Mouse (Mus musculus): ENCODE measurements around the gene Gtpbp6.
"Not testable (repeated sequence)": the region's sequence is repeated elsewhere in the genome, so short reads cannot be mapped to it uniquely, and the experiment has no call there.

Gene Gtpbp6

GRCm38 (mm10) chr5:110100921-110101631, 6.9 kb downstream of the Gtpbp6 start:
- intact Hi-C loops (cut with DNase I), result no loop called here

GRCm38 (mm10) chr5:110099656-110100580, 8.1 kb downstream of the Gtpbp6 start, which contains the start of gene Plcxd1:
Gene Plcxd1, plus strand, starts transcription at chr5:110099969.
- intact Hi-C loops (cut with DNase I), result no loop called here

- intact Hi-C loops (cut with DNase I), result no loop called here
These were observed 9.0 kb downstream of the Gtpbp6 start for GRCm38 (mm10) chr5:110098991-110099477.

GRCm38 (mm10) chr5:110094847-110095213, 13.2 kb downstream of the Gtpbp6 start:
- intact Hi-C loops (cut with DNase I), result loop anchor here (5.0 kb wide), 1 partner anchor 38 kb away; no protein-coding TSS in a partner anchor

GRCm38 (mm10) chr5:110094030-110094846, 13.8 kb downstream of the Gtpbp6 start, which contains the start of gene Gm35315:
Gene Gm35315, minus strand, starts transcription at chr5:110094420.
- intact Hi-C loops (cut with DNase I), result loop anchor here (5.0 kb wide), 1 partner anchor 37 kb away; no protein-coding TSS in a partner anchor

GRCm38 (mm10) chr5:110091546-110091945, 16.5 kb downstream of the Gtpbp6 start:
- intact Hi-C loops (cut with DNase I), result loop anchor here (5.0 kb wide), 1 partner anchor 34 kb away; no protein-coding TSS in a partner anchor

GRCm38 (mm10) chr5:110086161-110086866, 21.7 kb downstream of the Gtpbp6 start:
- intact Hi-C loops (cut with DNase I), result no loop called here

GRCm38 (mm10) chr5:110082961-110083360, 25.0 kb downstream of the Gtpbp6 start:
- intact Hi-C loops (cut with DNase I), result no loop called here

- intact Hi-C loops (cut with DNase I), result not testable (repeated sequence)
These were observed 35.6 kb downstream of the Gtpbp6 start, which contains the start of gene Gm17655 for GRCm38 (mm10) chr5:110072413-110072812. Gene Gm17655, minus strand, starts transcription at chr5:110072513.

GRCm38 (mm10) chr5:110057637-110058408, 50.2 kb downstream of the Gtpbp6 start:
- intact Hi-C loops (cut with DNase I), result loop anchor here (5.0 kb wide), 1 partner anchor 34 kb away; the partner anchor contains the start of gene Gm35315

All from adrenal gland (tissue).